Mouse (Mus musculus) frontal cortex, postnatal 10 days (tissue): ENCODE measurements around the gene Gjd2.

Experiments
- DNase-seq, 2 experiments: peaks; one replicate each; pipeline ENCODE4 v3.0.0; 2022; ENCODE audit warnings: low spot score in 2 of 2, mixed read lengths in 1 of 2

The Gjd2 gene

GRCm38 (mm10) chr2:114013295-114013771, at the start of gene Gjd2:
Gene Gjd2 (minus strand): TSS chr2:114013619.
- DNase-seq: peak in 1 of 2 experiments; percentile 28

DNA sequence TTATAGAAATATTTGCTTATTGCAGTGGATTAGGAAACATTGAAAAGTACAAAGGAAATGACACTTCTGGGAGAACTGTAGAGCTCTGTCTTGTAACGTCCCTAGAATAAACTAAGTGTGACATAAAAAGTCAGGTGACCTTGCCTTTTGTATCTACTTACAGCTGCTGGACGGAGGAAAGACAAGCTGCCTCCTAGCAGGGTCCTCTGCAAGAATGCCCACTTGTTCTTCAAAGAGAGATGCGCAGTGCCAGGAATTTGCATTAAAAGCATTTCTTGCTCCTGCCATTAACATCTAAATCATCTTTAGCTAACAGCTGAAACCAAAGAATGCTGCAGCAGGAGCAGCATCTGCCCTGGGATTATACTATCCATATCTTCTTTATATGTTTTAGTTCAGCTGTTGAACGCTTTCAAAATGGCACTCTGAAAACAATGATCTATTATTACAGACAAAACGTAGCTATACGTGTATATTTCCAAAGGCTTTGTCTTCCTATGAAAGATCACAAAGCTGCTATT, 46.7 kb upstream of the Gjd2 start:
- DNase-seq: no peak

- DNase-seq: no peak
Observed at GRCm38 (mm10) chr2:114059608-114060007, 46.2 kb upstream of the Gjd2 start.

GRCm38 (mm10) chr2:114058226-114058796, 44.9 kb upstream of the Gjd2 start:
- no peak for DNase-seq

DNA sequence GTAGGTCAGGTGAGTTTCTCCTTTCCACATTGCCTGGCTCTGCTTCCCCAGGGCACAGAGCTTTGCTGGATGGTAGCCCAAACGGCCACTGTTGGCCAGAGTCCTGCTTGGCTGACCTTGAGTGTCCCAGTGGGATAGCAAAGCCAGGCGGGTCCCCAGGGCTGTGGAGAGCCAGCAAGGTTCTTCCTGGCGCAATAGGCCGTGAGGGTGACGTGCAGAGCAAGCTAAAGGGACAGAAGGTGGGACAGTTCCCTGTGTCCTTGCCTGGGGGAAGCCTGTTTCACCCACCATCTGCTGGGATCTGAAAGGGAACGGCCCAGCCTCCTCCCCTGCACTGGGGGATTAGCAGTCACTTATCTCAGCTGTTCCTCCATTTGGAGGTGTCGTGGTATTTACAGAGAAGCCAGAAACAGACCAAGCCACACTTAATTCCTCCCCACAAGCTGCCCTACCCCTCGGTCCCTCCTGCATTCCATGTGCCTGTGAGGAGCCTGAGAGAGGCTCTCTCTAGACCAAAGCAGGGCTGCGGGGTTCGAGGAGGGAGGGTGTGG, 44.0 kb upstream of the Gjd2 start:
- no peak for DNase-seq

DNA sequence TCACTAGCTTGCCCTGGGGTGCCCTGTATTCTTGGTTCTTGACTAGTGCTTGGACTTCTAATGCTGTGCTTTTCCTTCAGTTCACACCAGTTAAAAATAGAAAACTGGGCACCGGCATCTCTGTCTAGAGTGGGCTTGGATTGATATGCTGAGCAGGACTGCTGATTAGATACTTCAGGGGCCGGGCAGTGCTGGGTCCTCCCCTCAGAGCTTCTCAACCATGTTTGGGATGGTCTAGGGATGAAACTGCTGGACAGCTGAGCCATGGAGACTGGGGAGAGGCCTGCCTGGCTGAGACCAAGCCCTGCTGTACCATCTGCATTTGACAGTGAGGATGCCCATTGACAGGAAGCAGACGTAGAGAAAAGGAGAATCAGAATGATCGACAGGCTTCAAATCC, 40.7 kb upstream of the Gjd2 start:
- DNase-seq: no peak

DNA sequence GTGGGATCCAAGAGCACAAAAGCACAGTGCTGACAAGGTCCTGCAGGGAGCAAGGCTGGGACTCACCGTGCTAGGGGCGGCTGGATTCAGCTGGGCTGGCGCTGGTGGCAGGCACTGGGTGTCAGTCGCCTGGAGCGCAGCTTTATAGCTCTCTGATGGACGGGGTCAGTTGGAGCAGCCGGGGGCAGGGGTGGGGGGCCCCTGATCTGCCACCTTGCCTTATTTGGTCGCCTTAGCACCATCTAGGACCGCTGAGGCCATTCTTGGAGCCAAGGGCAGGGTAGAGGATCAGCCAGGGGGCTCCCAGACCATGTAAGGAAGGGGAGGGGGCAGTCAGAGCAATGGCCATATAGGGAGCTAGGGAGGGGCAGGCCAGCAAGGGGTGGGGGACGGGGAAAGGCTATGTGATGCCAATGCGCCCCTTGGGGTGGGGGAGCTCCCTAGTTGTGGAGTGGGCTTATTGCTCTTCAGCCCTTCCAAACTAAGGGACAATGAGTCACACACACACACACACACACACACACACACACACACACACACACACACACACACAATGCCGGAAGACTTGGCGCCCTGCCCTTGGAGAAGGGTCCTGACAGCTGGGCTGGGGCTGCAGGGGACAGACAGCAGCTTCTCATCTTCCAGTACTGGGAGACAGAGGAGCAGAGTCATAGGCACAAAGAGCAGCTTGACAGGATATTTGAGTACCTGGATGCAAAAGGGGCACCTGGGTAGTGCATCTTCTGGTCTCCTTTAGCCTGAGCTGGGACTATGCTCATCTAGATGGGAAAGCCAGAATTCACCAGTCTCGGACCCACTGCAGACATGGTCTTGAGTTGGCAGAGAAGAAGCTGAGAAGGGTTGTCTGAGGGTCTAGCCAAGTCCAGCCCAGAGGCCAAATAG, 39.5 kb upstream of the Gjd2 start, which contains the start of gene Actc1:
TSS of gene Actc1 (minus strand) at position 853 of the 903 bp plus-strand sequence.
- no peak for DNase-seq

- no peak for DNase-seq
Observed at GRCm38 (mm10) chr2:114051871-114052241, 38.4 kb upstream of the Gjd2 start.

- DNase-seq: no peak
Observed at GRCm38 (mm10) chr2:114051111-114051870, 37.9 kb upstream of the Gjd2 start.

- no peak for DNase-seq
Observed at GRCm38 (mm10) chr2:114050150-114050549, 36.7 kb upstream of the Gjd2 start.

- DNase-seq: no peak
Observed at GRCm38 (mm10) chr2:114049372-114049771, 36.0 kb upstream of the Gjd2 start.

- no peak for DNase-seq
Observed at GRCm38 (mm10) chr2:114047960-114048611, 34.7 kb upstream of the Gjd2 start.

- no peak for DNase-seq
Observed at GRCm38 (mm10) chr2:114046151-114046664, 32.8 kb upstream of the Gjd2 start.

DNA sequence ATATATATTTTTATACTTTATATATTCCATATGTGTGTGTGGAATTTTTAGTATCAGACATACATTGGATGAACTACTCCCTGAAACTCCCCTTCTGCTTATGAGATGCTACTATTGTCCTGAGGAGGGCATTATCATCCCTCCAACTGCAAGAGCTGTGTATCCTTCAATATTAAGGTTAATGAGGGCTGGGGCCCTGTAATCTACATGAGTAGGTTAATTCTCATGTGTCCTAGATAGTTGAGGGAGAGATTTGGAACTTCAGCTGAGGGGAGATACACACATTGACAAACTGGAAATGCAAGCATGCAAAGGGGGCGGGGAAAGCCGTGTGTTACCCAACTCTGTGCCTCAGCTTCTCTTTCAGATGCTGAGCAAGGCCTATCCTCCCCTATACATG, 24.5 kb upstream of the Gjd2 start:
- no peak for DNase-seq

DNA sequence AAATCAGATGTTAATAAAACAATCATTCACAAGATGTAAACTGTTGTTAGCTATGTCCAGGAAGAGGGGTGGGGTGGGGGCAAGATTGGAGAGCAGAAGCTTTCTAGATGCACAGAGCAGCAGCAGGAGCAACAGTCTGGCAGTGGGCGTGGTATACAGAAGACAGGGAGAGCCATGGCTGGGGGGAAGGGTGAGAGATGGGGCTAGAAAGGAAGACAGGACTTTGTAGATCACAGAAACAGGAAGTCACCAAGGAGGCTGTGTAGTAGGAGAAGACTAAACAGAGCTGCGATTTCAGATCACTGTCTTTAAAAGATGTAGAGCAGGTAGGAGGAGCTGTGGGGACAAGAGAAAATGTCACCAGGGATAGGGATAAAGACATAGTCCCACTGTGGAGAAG, 18.8 kb upstream of the Gjd2 start:
- DNase-seq: no peak

- no peak for DNase-seq
Observed at GRCm38 (mm10) chr2:114023383-114023782, 10.0 kb upstream of the Gjd2 start.

- no peak for DNase-seq
Observed at GRCm38 (mm10) chr2:114020210-114020563, 6.8 kb upstream of the Gjd2 start.

GRCm38 (mm10) chr2:114019474-114020209, 6.2 kb upstream of the Gjd2 start:
- no peak for DNase-seq

GRCm38 (mm10) chr2:114018136-114018535, 4.7 kb upstream of the Gjd2 start:
- no peak for DNase-seq

- no peak for DNase-seq
Observed at GRCm38 (mm10) chr2:114014839-114015238, 1.4 kb upstream of the Gjd2 start.
